Mouse (Mus musculus) ES-E14 (cell line): Measurements from ENCODE around the gene Vmn1r143. TPM values are rescaled to one million over a fixed set of nuclear protein-coding genes. Genes with fewer than 3 reads are reported as not detected.
"Not testable (repeated sequence)": the region's sequence is repeated elsewhere in the genome, so short reads cannot be mapped to it uniquely, and the experiment has no call there.

Source experiments
- DNase-seq: peaks from one replicate; pipeline ENCODE4 v3.0.0-alpha.2; 2013; ENCODE audit warnings: low read depth, low spot score
- H3K27ac ChIP-seq: 2 replicates; pipeline ENCODE4 v1.5.1; 2012; ENCODE audit warnings: low read depth, mild to moderate bottlenecking, low read length, moderate library complexity, mixed read lengths; ENCODE audit not compliant: poor library complexity, insufficient read depth, severe bottlenecking
- H3K36me3 ChIP-seq: 2 replicates; pipeline ENCODE4 v1.6.1; 2012; ENCODE audit warnings: mild to moderate bottlenecking, low read length, moderate library complexity, mixed read lengths; ENCODE audit not compliant: control insufficient read depth, poor library complexity, insufficient read depth, severe bottlenecking
- H3K4me1 ChIP-seq, 2 experiments: fragments of 150-350 bp in 1 of 2; sonication (generic) in 1 of 2; 2 replicates each; pipeline ENCODE4 v1.6.1; 2012; ENCODE audit warnings: low read length in 2 of 2, mild to moderate bottlenecking in 1 of 2, mixed read lengths in 1 of 2; ENCODE audit not compliant: control insufficient read depth in 2 of 2, insufficient read depth in 2 of 2, poor library complexity in 1 of 2
- H3K4me3 ChIP-seq, 2 experiments: fragments of 150-350 bp in 1 of 2; sonication (generic) in 1 of 2; 2 replicates each; pipeline ENCODE4 v1.5.1; 2012; ENCODE audit warnings: low read length in 2 of 2, low read depth in 1 of 2, mild to moderate bottlenecking in 1 of 2, mixed read lengths in 1 of 2; ENCODE audit not compliant: insufficient read depth in 1 of 2, poor library complexity in 1 of 2, severe bottlenecking in 1 of 2
- H3K9ac ChIP-seq: 2 replicates; pipeline ENCODE4 v1.6.1; 2012; ENCODE audit warnings: low read depth, mild to moderate bottlenecking, low read length, mixed read lengths; ENCODE audit not compliant: poor library complexity, insufficient read depth, severe bottlenecking
- H3K9me3 ChIP-seq: fragments of 150-350 bp; sonication (generic); 2 replicates; pipeline ENCODE4 v1.6.1; 2012; ENCODE audit warnings: low read depth, mild to moderate bottlenecking, low read length; ENCODE audit not compliant: control insufficient read depth, insufficient read depth
- in situ Hi-C, 2 experiments: fragments of 600-800 bp; cut with MboI; formaldehyde crosslinking; loops; one replicate each; pipeline ENCODE4 v1.15.1; 2025; ENCODE audit warnings: low sequenced_read_pairs in 2 of 2, inconsistent platforms in 1 of 2; ENCODE audit not compliant: unreplicated experiment in 2 of 2
- total RNA-seq: library from RNA; depleted of rRNA; stranded (reverse); fragments of 300-350 nt; gene quantifications from 2 replicates; pipeline ENCODE4 v1.2.3, GENCODE M21; 2012; rRNA removed

Gene Vmn1r143
- not detected in 2 replicates for total RNA-seq

GRCm38 (mm10) chr7:22189077-22189476 is at the start of gene Vmn1r143:
TSS of gene Vmn1r143 (plus strand) at chr7:22189377.
- H3K9ac ChIP-seq, H3K36me3 ChIP-seq, in situ Hi-C loops, H3K9me3 ChIP-seq, H3K27ac ChIP-seq, H3K4me3 ChIP-seq, DNase-seq, H3K4me1 ChIP-seq: not testable (repeated sequence)

GRCm38 (mm10) chr7:22163935-22164334 is 25.2 kb upstream of the Vmn1r143 start, which contains the start of gene Vmn1r142:
TSS of gene Vmn1r142 (minus strand) at chr7:22164035.
- in situ Hi-C loops, DNase-seq: not testable (repeated sequence)

GRCm38 (mm10) chr7:22201164-22201563 is 12.0 kb downstream of the Vmn1r143 start, which contains the start of gene Gm8653:
TSS of gene Gm8653 (minus strand) at chr7:22201264.
- in situ Hi-C loops, H3K4me3 ChIP-seq, DNase-seq, H3K4me1 ChIP-seq, H3K27ac ChIP-seq, H3K36me3 ChIP-seq, H3K9ac ChIP-seq, H3K9me3 ChIP-seq: not testable (repeated sequence)

More at GRCm38 (mm10) chr7:22163935-22164334, 25.2 kb upstream of the Vmn1r143 start, which contains the start of gene Vmn1r142:
- not testable (repeated sequence) for H3K4me3 ChIP-seq, H3K9me3 ChIP-seq, H3K36me3 ChIP-seq, H3K4me1 ChIP-seq, H3K27ac ChIP-seq, H3K9ac ChIP-seq

- DNase-seq, H3K9me3 ChIP-seq, H3K36me3 ChIP-seq, H3K4me1 ChIP-seq, H3K27ac ChIP-seq, H3K9ac ChIP-seq, H3K4me3 ChIP-seq, in situ Hi-C loops: not testable (repeated sequence)
These were observed 40.2 kb downstream of the Vmn1r143 start, which contains the start of gene Gm8453 for GRCm38 (mm10) chr7:22229384-22229783. TSS of gene Gm8453 (minus strand) at chr7:22229484.

Other genes with a start within 250 kb of the Vmn1r143 start
- gene Vmn1r137, start 194.8 kb upstream of the Vmn1r143 start, total RNA-seq = not detected in 2 replicates
- not detected in 2 replicates for gene Vmn1r138, start 160.5 kb upstream of the Vmn1r143 start, total RNA-seq
- gene Gm6176, start 133.1 kb upstream of the Vmn1r143 start, total RNA-seq = not detected in 2 replicates
- not detected in 2 replicates for gene Vmn1r139, start 120.3 kb upstream of the Vmn1r143 start, total RNA-seq
- not detected in 2 replicates for gene Gm16451, start 71.1 kb upstream of the Vmn1r143 start, total RNA-seq
- gene Gm10666, start 54.6 kb upstream of the Vmn1r143 start, total RNA-seq = not detected in 2 replicates
- not detected in 2 replicates for gene Vmn1r142, start 25.3 kb upstream of the Vmn1r143 start, total RNA-seq
- gene Gm8653, start 11.9 kb downstream of the Vmn1r143 start, total RNA-seq = not detected in 2 replicates
- not detected in 2 replicates for gene Gm8453, start 40.1 kb downstream of the Vmn1r143 start, total RNA-seq
- not detected in 2 replicates for gene Gm4187, start 140.3 kb downstream of the Vmn1r143 start, total RNA-seq
- not detected in 2 replicates for gene Gm8660, start 181.7 kb downstream of the Vmn1r143 start, total RNA-seq
- gene Vmn1r148, start 224.2 kb downstream of the Vmn1r143 start, total RNA-seq = not detected in 2 replicates
- not detected in 2 replicates for gene Vmn1r149, start 248.9 kb downstream of the Vmn1r143 start, total RNA-seq